Mouse (Mus musculus) brain, embryonic 14.5 days (tissue): ENCODE measurements at regions not wholly inside any gene's neighbourhood (a gene's known extent, or its start where the extent isn't known, plus 50 kb on each side); places are given as distances from the start of the nearest gene placed in this dataset.

ENCODE experiments used
- CTCF ChIP-seq: fragments of 200-500 bp; IDR thresholded peaks from 2 replicates; pipeline ENCODE4 v1.5.1; 2012; ENCODE audit warnings: inconsistent platforms, mild to moderate bottlenecking, moderate library complexity, borderline replicate concordance; ENCODE audit not compliant: insufficient read depth, insufficient read length; ENCODE audit errors: extremely low read depth
- POLR2A ChIP-seq: fragments of 200-500 bp; IDR thresholded peaks from 2 replicates; pipeline ENCODE4 v1.6.1; 2012; ENCODE audit warnings: mild to moderate bottlenecking, inconsistent platforms, borderline replicate concordance; ENCODE audit not compliant: poor library complexity, insufficient read depth, insufficient read length, severe bottlenecking; ENCODE audit errors: extremely low read depth

DNA sequence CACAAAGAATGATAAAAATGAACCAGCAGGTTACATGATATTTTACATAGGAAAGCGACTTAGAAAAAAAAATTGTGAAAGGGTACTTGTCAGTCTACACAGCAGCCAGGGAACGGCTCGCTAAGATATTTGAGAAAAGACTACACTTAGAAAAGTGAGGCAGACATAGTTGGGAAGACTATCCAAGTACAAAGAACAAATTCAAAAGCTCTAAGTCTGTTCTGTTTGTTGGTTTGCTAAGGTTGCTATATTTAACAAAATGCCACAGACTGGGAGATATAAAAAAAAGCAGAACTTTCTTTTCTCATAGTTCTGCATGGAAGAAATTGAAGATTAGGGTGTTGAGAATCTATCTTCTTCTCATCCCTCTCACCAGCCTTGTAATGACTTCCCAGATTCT is 583.5 kb downstream of the Utrn start:
- no peak for TF ChIP-seq POLR2A
- TF ChIP-seq CTCF, result no peak
